Mouse (Mus musculus) forebrain, embryonic 10.5 days (tissue): Measurements from ENCODE around the gene Esrra. TPM values are rescaled to one million over a fixed set of nuclear protein-coding genes. Genes with fewer than 3 reads are reported as not detected.
"Not testable (repeated sequence)": the region's sequence is repeated elsewhere in the genome, so short reads cannot be mapped to it uniquely, and the experiment has no call there.

Experiments
- DNase-seq: peaks from one replicate; pipeline ENCODE4 v3.0.0-alpha.2; 2017; ENCODE audit warnings: low spot score; ENCODE audit errors: extremely low spot score
- H3K27ac ChIP-seq: fragments of 300-500 bp; sonication (generic); 2 replicates; pipeline ENCODE4 v1.5.1; 2016; ENCODE audit warnings: mild to moderate bottlenecking
- H3K27me3 ChIP-seq: fragments of 300-500 bp; sonication (generic); 2 replicates; pipeline ENCODE4 v1.6.1; 2016; ENCODE audit warnings: mild to moderate bottlenecking; ENCODE audit not compliant: poor library complexity, severe bottlenecking
- H3K36me3 ChIP-seq: fragments of 300-500 bp; sonication (generic); replicated peaks from 2 replicates; pipeline ENCODE4 v1.6.1; 2016; ENCODE audit warnings: mild to moderate bottlenecking, moderate library complexity
- H3K4me1 ChIP-seq: fragments of 300-500 bp; sonication (generic); 2 replicates; pipeline ENCODE4 v1.6.1; 2016
- H3K4me3 ChIP-seq: fragments of 300-500 bp; sonication (generic); 2 replicates; pipeline ENCODE4 v1.5.1; 2016; ENCODE audit warnings: mild to moderate bottlenecking, moderate library complexity
- H3K9me3 ChIP-seq: fragments of 300-500 bp; sonication (generic); 2 replicates; pipeline ENCODE4 v1.6.1; 2016; ENCODE audit warnings: mild to moderate bottlenecking, moderate library complexity
- WGBS: fragments of 180-500 bp; shearing (Covaris S2); methylation state at CpG from one replicate; pipeline ENCODE4 v1.1.7; 2016; 5-methylcytosine and 5-hydroxymethylcytosine counted together
- polyA plus RNA-seq: library from polyadenylated mRNA; unstranded; fragments of >200 nt; fragmentation: Nextera tagmentation; extraction: Ambion mirVana; gene quantifications from 2 replicates; pipeline ENCODE4 v1.2.1, GENCODE M21; 2016

Gene Esrra
- polyA plus RNA-seq, 1 experiment from 2014 or later, result 9.0 TPM

- 83% methylated on average over 4 of the region's 4 CpGs for WGBS
Measured at GRCm38 (mm10) chr19:6899641-6900040, 22.0 kb downstream of the Esrra start.

DNA sequence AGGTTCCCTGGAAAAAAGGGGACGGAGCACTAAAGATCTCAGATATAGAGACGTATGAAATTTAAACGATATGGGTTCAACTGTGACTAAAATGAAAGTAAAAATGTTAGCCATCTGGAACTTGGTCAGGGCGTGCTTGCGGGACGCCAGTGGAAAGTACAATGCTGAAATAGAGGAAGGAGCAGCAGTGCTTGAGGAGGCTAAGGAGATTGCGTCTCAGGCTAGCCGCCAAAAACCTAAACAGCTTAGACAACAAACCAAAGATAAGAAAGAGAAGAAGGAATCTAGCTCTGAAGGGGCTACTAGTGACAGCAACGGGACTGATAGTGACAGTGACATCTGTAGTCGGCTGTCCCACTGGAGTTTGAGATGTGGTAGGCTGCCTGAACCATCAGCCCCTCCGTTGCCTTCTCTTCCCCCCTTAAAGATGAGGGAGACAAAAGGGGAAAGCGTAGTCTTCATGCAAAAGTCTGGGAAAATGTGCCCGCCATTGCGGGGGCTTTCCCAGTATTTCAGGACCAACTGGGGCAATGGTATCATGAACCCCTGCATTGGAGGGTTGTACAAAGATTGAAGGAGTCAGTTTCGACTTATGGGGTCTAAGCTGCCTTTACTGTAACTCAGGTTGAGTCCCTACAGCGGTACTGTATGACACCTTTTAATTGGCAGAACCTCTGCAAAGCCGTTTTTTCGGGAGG lies 25.9 kb downstream of the Esrra start:
- H3K27ac ChIP-seq, H3K36me3 ChIP-seq, H3K4me3 ChIP-seq, H3K27me3 ChIP-seq, H3K4me1 ChIP-seq, DNase-seq: not testable (repeated sequence)
- 93% methylated on average over 18 of the region's 18 CpGs for WGBS
- H3K9me3 ChIP-seq, result peaks cover 14% of the 10 kb centered on the region; the same call in 1 of the 2 replicates

More at GRCm38 (mm10) chr19:6899641-6900040, 22.0 kb downstream of the Esrra start:
- peaks cover 14% of the 10 kb centered on the region; the same call in 1 of the 2 replicates for H3K9me3 ChIP-seq
- no peak for DNase-seq
- peaks cover 7% of the 10 kb centered on the region; the same call in 1 of the 2 replicates for H3K36me3 ChIP-seq
- no peaks in the 10 kb centered on the region for H3K27me3 ChIP-seq
- no peak overlapping the region for H3K4me3 ChIP-seq
- H3K4me1 ChIP-seq, result no peaks in the 10 kb centered on the region
- H3K27ac ChIP-seq, result no peak overlapping the region

DNA sequence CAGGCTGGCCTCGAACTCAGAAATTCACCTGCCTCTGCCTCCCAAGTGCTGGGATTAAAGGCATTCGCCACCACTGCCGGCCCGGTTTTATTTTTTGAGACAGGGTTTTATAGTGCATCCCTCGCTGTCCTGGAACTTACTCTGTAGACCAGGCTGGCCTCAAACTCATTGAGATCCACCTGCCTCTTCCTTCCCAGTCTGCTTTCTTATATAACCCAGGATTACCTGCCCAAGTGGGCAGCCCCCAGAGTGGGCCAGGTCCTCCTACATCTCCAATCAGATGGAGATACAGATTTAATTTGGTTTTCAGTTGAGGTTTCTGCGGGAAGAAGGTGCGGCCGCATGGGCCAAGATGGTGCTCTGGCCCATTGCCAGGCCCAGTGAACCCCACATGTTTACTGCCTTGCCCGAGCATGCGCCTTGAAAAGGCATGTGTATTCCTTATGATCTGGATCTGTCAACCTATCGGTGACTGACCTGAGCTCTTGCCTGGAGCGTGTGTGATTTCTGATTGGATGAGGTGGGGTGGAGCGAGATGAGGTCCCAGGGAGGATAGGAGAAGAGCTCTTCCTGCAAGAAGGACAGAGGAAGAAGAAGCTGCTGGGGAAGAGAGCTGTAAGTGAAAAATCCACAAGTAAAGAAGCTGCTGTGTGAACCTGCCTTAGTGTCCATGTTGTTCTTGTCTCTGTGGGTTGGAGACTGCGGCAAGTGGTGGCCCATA lies 27.7 kb downstream of the Esrra start:
- 95% methylated on average over 14 of the region's 14 CpGs for WGBS
- DNase-seq, result no peak
- H3K36me3 ChIP-seq, result no peaks in the 10 kb centered on the region

GRCm38 (mm10) chr19:6892512-6892911 lies 29.1 kb downstream of the Esrra start:
- Histone ChIP-seq H3K27ac (no peak overlapping the region), H3K4me3 (no peak overlapping the region), H3K36me3 (no peaks in the 10 kb centered on the region), H3K4me1 (no peaks in the 10 kb centered on the region), H3K9me3 (peaks cover 8% of the 10 kb centered on the region; the same call in 1 of the 2 replicates), H3K27me3 (no peaks in the 10 kb centered on the region)
- DNase-seq, result no peak
- 74% methylated on average over 4 of the region's 4 CpGs for WGBS

More for the DNA sequence above, 27.7 kb downstream of the Esrra start:
- Histone ChIP-seq H3K9me3 (peaks cover 8% of the 10 kb centered on the region; the same call in 1 of the 2 replicates), H3K27me3 (no peaks in the 10 kb centered on the region), H3K27ac (no peak overlapping the region), H3K4me1 (no peaks in the 10 kb centered on the region), H3K4me3 (no peak overlapping the region)

DNA sequence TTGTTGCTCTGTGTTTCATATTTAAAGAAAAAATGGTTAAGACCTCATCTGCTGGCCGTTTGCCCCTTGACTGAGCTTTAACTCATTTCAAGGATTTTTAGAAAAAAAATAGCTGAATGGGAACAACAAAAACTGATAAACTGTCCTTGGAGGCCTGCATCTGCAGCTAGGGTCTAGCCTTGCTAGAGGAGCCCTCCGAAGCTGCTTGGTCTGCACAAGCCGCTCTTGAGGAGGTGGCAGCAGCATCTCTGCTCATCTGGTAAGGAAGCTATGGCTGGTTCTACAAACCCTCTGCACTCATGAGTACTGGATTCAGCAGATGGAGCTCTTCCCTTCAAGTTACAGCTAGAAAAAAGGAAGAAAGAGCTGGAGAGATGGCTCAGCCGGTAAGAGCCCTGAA lies 43.6 kb downstream of the Esrra start:
- H3K36me3 ChIP-seq, result no peaks in the 10 kb centered on the region
- no peaks in the 10 kb centered on the region for H3K4me1 ChIP-seq
- no peak overlapping the region for H3K27ac ChIP-seq
- 83% methylated on average over 4 of the region's 4 CpGs for WGBS
- H3K27me3 ChIP-seq, result no peaks in the 10 kb centered on the region
- peaks cover 11% of the 10 kb centered on the region for H3K9me3 ChIP-seq
- H3K4me3 ChIP-seq, result no peak overlapping the region
- no peak for DNase-seq

DNA sequence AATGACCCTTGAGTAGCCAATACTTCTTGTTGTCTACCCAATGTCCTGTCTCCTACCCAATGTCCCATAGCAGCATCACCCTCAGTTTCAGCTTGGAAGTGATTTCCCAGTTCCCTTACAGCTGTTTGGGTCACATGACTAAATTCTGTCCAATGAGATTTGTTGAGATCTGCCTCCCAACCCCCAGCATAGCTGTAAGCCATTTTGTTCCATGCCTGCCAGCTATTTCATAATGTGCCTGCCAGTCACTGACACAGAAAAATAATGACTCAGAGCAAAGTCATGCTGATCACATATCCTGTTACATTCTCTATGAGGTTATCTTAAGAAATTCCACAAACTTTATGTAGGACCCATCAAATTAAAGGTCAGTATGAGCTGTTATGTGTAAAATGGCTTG lies 44.8 kb downstream of the Esrra start:
- Histone ChIP-seq H3K4me3 (no peak overlapping the region), H3K36me3 (no peaks in the 10 kb centered on the region), H3K27ac (no peak overlapping the region), H3K27me3 (no peaks in the 10 kb centered on the region), H3K9me3 (peaks cover 11% of the 10 kb centered on the region), H3K4me1 (no peaks in the 10 kb centered on the region; the same call in 1 of the 2 replicates)
- DNase-seq, result no peak

DNA sequence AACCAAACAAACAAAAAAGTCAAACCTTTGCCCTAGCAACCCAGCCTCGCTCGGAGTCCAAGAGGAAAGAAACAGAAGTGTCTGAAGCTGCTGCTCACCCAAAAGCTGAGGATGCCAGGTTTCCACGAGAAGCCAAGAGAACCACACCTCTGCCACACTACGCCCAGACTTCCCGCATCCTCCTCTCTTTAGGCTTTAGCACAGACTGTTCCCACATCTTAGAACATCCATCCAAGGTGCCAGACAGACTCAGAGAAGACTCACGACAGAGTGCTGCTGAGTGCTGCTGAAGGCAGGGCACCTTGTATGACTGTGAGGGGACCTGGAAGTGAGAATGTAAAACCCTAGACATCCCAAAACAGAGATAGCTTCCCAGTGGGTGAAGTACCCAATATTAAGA lies 45.8 kb downstream of the Esrra start:
- H3K36me3 ChIP-seq, result no peaks in the 10 kb centered on the region
- no peak overlapping the region for H3K4me3 ChIP-seq
- H3K9me3 ChIP-seq, result peaks cover 9% of the 10 kb centered on the region
- DNase-seq, result no peak
- no peaks in the 10 kb centered on the region; the same call in 1 of the 2 replicates for H3K4me1 ChIP-seq
- H3K27me3 ChIP-seq, result no peaks in the 10 kb centered on the region
- WGBS, result 88% methylated on average over 6 of the region's 6 CpGs
- H3K27ac ChIP-seq, result no peak overlapping the region

- H3K4me1 ChIP-seq, result peaks cover 3% of the 10 kb centered on the region
- no peak overlapping the region for H3K4me3 ChIP-seq
- no peak for DNase-seq
- H3K27ac ChIP-seq, result no peak overlapping the region
- H3K9me3 ChIP-seq, result no peaks in the 10 kb centered on the region
- no peaks in the 10 kb centered on the region for H3K27me3 ChIP-seq
- 91% methylated on average over 1 of the region's 1 CpGs for WGBS
- H3K36me3 ChIP-seq, result no peaks in the 10 kb centered on the region
Measured at GRCm38 (mm10) chr19:6874257-6874656, 47.4 kb downstream of the Esrra start.

- Histone ChIP-seq H3K4me1 (peaks cover 3% of the 10 kb centered on the region), H3K27ac (no peak overlapping the region), H3K36me3 (no peaks in the 10 kb centered on the region), H3K27me3 (no peaks in the 10 kb centered on the region), H3K9me3 (no peaks in the 10 kb centered on the region), H3K4me3 (no peak overlapping the region)
- no peak for DNase-seq
- WGBS, result 87% methylated on average over 3 of the region's 3 CpGs
Measured at GRCm38 (mm10) chr19:6872701-6873100, 48.9 kb downstream of the Esrra start.

DNA sequence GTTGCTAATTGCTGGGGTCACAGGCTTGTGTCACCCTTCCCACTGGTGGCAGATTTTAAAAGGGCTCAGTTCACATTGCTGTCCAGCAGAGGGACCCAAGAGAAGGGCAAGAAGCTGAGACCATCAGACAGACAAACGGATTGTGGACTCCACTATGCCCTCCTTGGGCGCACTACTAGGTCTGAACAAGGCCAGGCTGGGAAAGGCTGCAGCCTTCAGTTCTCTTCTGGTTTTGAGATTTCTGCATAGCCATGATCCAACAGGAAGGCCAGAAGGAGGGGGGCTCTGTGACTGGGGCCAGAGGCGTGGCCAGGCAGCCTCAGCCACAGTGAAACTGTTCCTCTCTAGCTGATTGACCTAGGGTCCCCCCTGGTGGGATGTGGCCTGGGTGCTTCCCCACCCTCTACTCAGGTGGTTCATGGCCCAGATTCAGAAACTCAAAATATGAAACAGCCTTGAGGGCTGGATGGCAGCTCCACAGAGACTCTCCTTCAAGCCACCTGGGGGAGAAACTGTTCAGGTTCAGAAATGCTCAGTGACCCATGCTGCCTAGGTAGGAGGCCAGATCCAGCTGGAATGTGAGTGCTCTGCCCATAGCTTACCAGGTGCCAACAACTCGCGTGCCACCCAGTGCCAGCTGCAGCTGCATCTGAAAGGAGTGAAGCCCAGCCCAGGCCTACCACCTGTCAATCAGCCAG lies 49.9 kb downstream of the Esrra start:
- H3K9me3 ChIP-seq, result no peaks in the 10 kb centered on the region
- H3K27ac ChIP-seq, result 0 out of 2 replicates have a peak overlapping the region, but pooled peaks have one; percentile 16
- H3K27me3 ChIP-seq, result no peaks in the 10 kb centered on the region
- peaks cover 3% of the 10 kb centered on the region for H3K4me1 ChIP-seq
- no peaks in the 10 kb centered on the region for H3K36me3 ChIP-seq
- no peak overlapping the region for H3K4me3 ChIP-seq
- WGBS, result 65% methylated on average over 5 of the region's 5 CpGs
- no peak for DNase-seq

- 11% methylated on average over 5 of the region's 5 CpGs for WGBS
- H3K36me3 ChIP-seq, result no peaks in the 10 kb centered on the region
- DNase-seq, result no peak
Measured at GRCm38 (mm10) chr19:6869355-6869754, 52.3 kb downstream of the Esrra start.

GRCm38 (mm10) chr19:6861451-6861850 lies 60.2 kb downstream of the Esrra start:
- Histone ChIP-seq H3K27me3 (0 out of 2 replicates have a peak, but pooled peaks cover 3% of the 10 kb centered on the region), H3K36me3 (no peaks in the 10 kb centered on the region), H3K27ac (no peak overlapping the region), H3K4me1 (peaks cover 15% of the 10 kb centered on the region), H3K4me3 (no peak overlapping the region), H3K9me3 (no peaks in the 10 kb centered on the region)
- no peak for DNase-seq
- WGBS, result 96% methylated on average over 4 of the region's 4 CpGs

More at GRCm38 (mm10) chr19:6869355-6869754, 52.3 kb downstream of the Esrra start:
- Histone ChIP-seq H3K4me3 (no peak overlapping the region), H3K9me3 (no peaks in the 10 kb centered on the region), H3K27me3 (no peaks in the 10 kb centered on the region), H3K27ac (no peak overlapping the region), H3K4me1 (peaks cover 3% of the 10 kb centered on the region)
